Comparison of ENCODE assay signal across 13 mouse cellular contexts in genomic region chr16:94241126-94241525, GRCm38 (mm10).
DNase-seq lines count a peak whose midpoint lies in the region; ATAC-seq lines count a peak whose summit lies in the region.
"Had no signal": no experiment of that assay in that cellular context is flagged by ENCODE, and none has a peak within 500 bp of the region (broad histone marks: within the 10 kb centered on the region; RNA-seq: fewer than 3 reads in every experiment).

No protein-coding gene starts in this region.

- no peaks in the 10 kb centered on the region for H3K36me3 ChIP-seq in splenic B cell, adult 2 months (ENCODE audit: control insufficient read depth, insufficient read depth, low read length, poor library complexity, severe bottlenecking)
- H3K36me3 ChIP-seq in hindbrain, embryonic 10.5 days, result no peaks in the 10 kb centered on the region
- H3K36me3 ChIP-seq: embryonic facial prominence, embryonic 10.5 days had no signal

- 94% methylated on average over 10 of the region's 10 CpGs for WGBS in hindbrain, embryonic 10.5 days

- no peaks in the 10 kb centered on the region for H3K27me3 ChIP-seq in splenic B cell, adult 2 months (ENCODE audit: control insufficient read depth, insufficient read depth, low read length, poor library complexity, severe bottlenecking)
- H3K27me3 ChIP-seq in hindbrain, embryonic 10.5 days (ENCODE audit: insufficient read depth, poor library complexity, severe bottlenecking), result peaks cover 33% of the 10 kb centered on the region

- peak; percentile 74 for ATAC-seq in frontal cortex, adult (ENCODE audit: low TSS enrichment)
- ATAC-seq in activated CD4-positive, CD25-positive, alpha-beta regulatory T cell, adult 4 months, result peak; percentile 53
- ATAC-seq: forebrain, postnatal 0 days; intestine, embryonic 16.5 days had no signal

- DNase-seq in frontal cortex, postnatal 25 days (ENCODE audit: low spot score in 2 of 2), result no peak
- peak; percentile 63 for DNase-seq in lung, postnatal 25 days (ENCODE audit: low spot score)
- peak; percentile 82 for DNase-seq in splenic B cell, adult 2 months (ENCODE audit: low read depth, low spot score)
- no peak for DNase-seq in hindbrain, embryonic 10.5 days (ENCODE audit: low spot score)
- DNase-seq in adrenal gland, postnatal 4 days (ENCODE audit: low spot score in 2 of 2), result no peak
- no peak for DNase-seq in ovary, postnatal 36 days (ENCODE audit: low spot score)
- DNase-seq: cerebellum, adult 11 months; forebrain, postnatal 0 days; lung, embryonic 14.5 days had no signal

- no peak overlapping the region for H3K4me3 ChIP-seq in hindbrain, embryonic 10.5 days
- H3K4me3 ChIP-seq: embryonic facial prominence, embryonic 10.5 days had no signal

- no peak overlapping the region for H3K27ac ChIP-seq in hindbrain, embryonic 10.5 days
- H3K27ac ChIP-seq: embryonic facial prominence, embryonic 10.5 days had no signal

- peaks cover 13% of the 10 kb centered on the region for H3K4me1 ChIP-seq in hindbrain, embryonic 10.5 days (replicated peaks)

- H3K9me3 ChIP-seq in hindbrain, embryonic 10.5 days, result no peaks in the 10 kb centered on the region
- H3K9me3 ChIP-seq: embryonic facial prominence, embryonic 10.5 days had no signal

Comparison
In these comparisons a context has a peak if more than half of its experiments do, and no peak if none do; other contexts are left out.
1. DNase-seq: peak in lung, postnatal 25 days (single experiment) and splenic B cell, adult 2 months (single experiment); none in frontal cortex, postnatal 25 days (0 of 2), hindbrain, embryonic 10.5 days (single experiment), adrenal gland, postnatal 4 days (0 of 2) and ovary, postnatal 36 days (single experiment).